ENCODE assay signal across 28 mouse cellular contexts in the genomic region with DNA sequence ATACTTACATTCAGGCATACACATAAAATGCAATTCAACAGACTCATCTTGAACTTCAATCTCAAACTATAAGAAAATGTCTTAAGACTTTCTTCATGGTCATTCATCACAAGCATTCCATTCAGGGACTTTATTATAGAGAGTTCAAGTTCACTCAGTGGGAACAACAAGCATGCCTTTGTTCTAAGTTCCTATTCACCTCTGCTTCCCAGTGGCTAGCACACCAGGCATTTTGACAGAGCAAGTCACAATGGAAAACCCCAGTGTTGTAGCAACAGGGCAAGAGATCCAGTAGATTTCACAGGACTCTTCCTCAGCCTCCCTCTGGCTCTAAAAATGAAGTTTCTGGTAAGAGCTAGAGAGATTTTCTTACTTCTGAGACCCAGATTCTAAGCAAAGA.
DNase-seq lines count a peak whose midpoint lies in the region; ATAC-seq and TF ChIP-seq lines count a peak whose summit lies in the region.
"Had no signal": no experiment of that assay in that cellular context is flagged by ENCODE, and none has a peak within 500 bp of the region (broad histone marks: within the 10 kb centered on the region; RNA-seq: fewer than 3 reads in every experiment).

No protein-coding gene starts in this region.

- no peak overlapping the region for H3K27ac ChIP-seq in midbrain, embryonic 11.5 days (ENCODE audit: low read depth, low read length)
- H3K27ac ChIP-seq in midbrain, postnatal 0 days (ENCODE audit: low read depth, low read length) = no peak overlapping the region
- H3K27ac ChIP-seq: embryonic facial prominence, embryonic 12.5 days; embryonic facial prominence, embryonic 15.5 days; forebrain, embryonic 15.5 days; heart, embryonic 15.5 days; hindbrain, embryonic 10.5 days; hindbrain, embryonic 13.5 days had no signal

- H3K9ac ChIP-seq in midbrain, embryonic 11.5 days (ENCODE audit: low read length) = no peak overlapping the region
- no peak overlapping the region for H3K9ac ChIP-seq in midbrain, postnatal 0 days (replicated peaks; ENCODE audit: low read length, poor library complexity, severe bottlenecking)
- H3K9ac ChIP-seq: embryonic facial prominence, embryonic 12.5 days; embryonic facial prominence, embryonic 15.5 days; forebrain, embryonic 15.5 days; heart, embryonic 12.5 days; heart, embryonic 15.5 days; hindbrain, embryonic 13.5 days had no signal

- TF ChIP-seq CTCF in midbrain, postnatal 0 days (IDR thresholded peaks at IDR 0.05) = no peak

- 0 out of 2 replicates have a peak, but pooled peaks have one; percentile 19 for ATAC-seq in midbrain, embryonic 11.5 days (ENCODE audit: low FRiP score)
- ATAC-seq in midbrain, postnatal 0 days (ENCODE audit: low FRiP score) = no peak
- ATAC-seq: CD4-positive, CD25-positive, alpha-beta regulatory T cell, adult 4 months; forebrain, embryonic 15.5 days; hindbrain, embryonic 16.5 days; Patski had no signal

- no peak overlapping the region for H3K4me3 ChIP-seq in midbrain, embryonic 11.5 days (ENCODE audit: low read depth, low read length)
- H3K4me3 ChIP-seq in midbrain, postnatal 0 days (ENCODE audit: low read depth, low read length) = no peak overlapping the region
- H3K4me3 ChIP-seq: embryonic facial prominence, embryonic 12.5 days; embryonic facial prominence, embryonic 15.5 days; erythroblast, embryonic 14.5 days; forebrain, embryonic 15.5 days; heart, embryonic 12.5 days; heart, embryonic 15.5 days; hindbrain, embryonic 10.5 days; hindbrain, embryonic 13.5 days had no signal

- H3K27me3 ChIP-seq in midbrain, embryonic 11.5 days (ENCODE audit: control insufficient read depth, insufficient read depth, low read length) = no peaks in the 10 kb centered on the region
- no peaks in the 10 kb centered on the region for H3K27me3 ChIP-seq in midbrain, postnatal 0 days (ENCODE audit: insufficient read depth, low read length)
- H3K27me3 ChIP-seq: embryonic facial prominence, embryonic 12.5 days; embryonic facial prominence, embryonic 15.5 days; forebrain, embryonic 15.5 days; heart, embryonic 12.5 days; heart, embryonic 15.5 days; hindbrain, embryonic 13.5 days; Patski had no signal

- intact Hi-C loops in left cerebral cortex, postnatal 14 days (cut with DNase I) = no loop called here

- DNase-seq in midbrain, embryonic 11.5 days (ENCODE audit: low spot score, missing footprints) = peak; percentile 76
- no peak for DNase-seq in midbrain, postnatal 0 days (ENCODE audit: low spot score)
- DNase-seq in Muller cell, postnatal 12 days (ENCODE audit: inconsistent ontology term) = peak; percentile 76
- peak; percentile 37 for DNase-seq in fibroblast of lung, adult 2 months (ENCODE audit: low read depth)
- peak; percentile 54 for DNase-seq in mesoderm, embryonic 11.5 days (ENCODE audit: low read depth, low spot score)
- no peak for DNase-seq in left cerebral cortex, postnatal 14 days (ENCODE audit: low spot score in 2 of 2)
- no peak for DNase-seq in lung, adult 18-20 months
- DNase-seq: adrenal gland, adult 2 months; adrenal gland, postnatal 14 days; cerebellum, adult 11 months; cerebellum, adult 2 months; cerebellum, adult 9-11 months; cerebellum, postnatal 25 days; gastrocnemius, postnatal 25 days; heart, adult 18-20 months; heart, postnatal 10 days; heart, postnatal 36 days had no signal

- no peak overlapping the region for H3K4me2 ChIP-seq in midbrain, embryonic 11.5 days
- no peak overlapping the region for H3K4me2 ChIP-seq in midbrain, postnatal 0 days (ENCODE audit: low read depth, low read length, poor library complexity, severe bottlenecking)
- H3K4me2 ChIP-seq: embryonic facial prominence, embryonic 12.5 days; embryonic facial prominence, embryonic 15.5 days; forebrain, embryonic 15.5 days; heart, embryonic 12.5 days; heart, embryonic 15.5 days; hindbrain, embryonic 13.5 days had no signal

- no peaks in the 10 kb centered on the region for H3K36me3 ChIP-seq in midbrain, embryonic 11.5 days (ENCODE audit: control insufficient read depth, insufficient read depth, low read length)
- H3K36me3 ChIP-seq in midbrain, postnatal 0 days (ENCODE audit: insufficient read depth, low read length) = no peaks in the 10 kb centered on the region
- H3K36me3 ChIP-seq: embryonic facial prominence, embryonic 12.5 days; embryonic facial prominence, embryonic 15.5 days; forebrain, embryonic 15.5 days; heart, embryonic 12.5 days; heart, embryonic 15.5 days; hindbrain, embryonic 10.5 days; hindbrain, embryonic 13.5 days had no signal

- H3K9me3 ChIP-seq in midbrain, embryonic 11.5 days (ENCODE audit: control insufficient read depth, low read length) = no peaks in the 10 kb centered on the region; the same call in 1 of the 2 replicates
- H3K9me3 ChIP-seq in midbrain, postnatal 0 days (ENCODE audit: low read length) = no peaks in the 10 kb centered on the region
- H3K9me3 ChIP-seq: embryonic facial prominence, embryonic 15.5 days; forebrain, embryonic 15.5 days; heart, embryonic 15.5 days; hindbrain, embryonic 13.5 days had no signal

- peaks cover 3% of the 10 kb centered on the region; the same call in 1 of the 2 replicates for H3K4me1 ChIP-seq in midbrain, embryonic 11.5 days (ENCODE audit: control insufficient read depth, insufficient read depth, low read length)
- H3K4me1 ChIP-seq in midbrain, postnatal 0 days (ENCODE audit: insufficient read depth, low read length) = no peaks in the 10 kb centered on the region
- H3K4me1 ChIP-seq: embryonic facial prominence, embryonic 12.5 days; embryonic facial prominence, embryonic 15.5 days; forebrain, embryonic 15.5 days; heart, embryonic 12.5 days; heart, embryonic 15.5 days; hindbrain, embryonic 10.5 days; hindbrain, embryonic 13.5 days had no signal

Comparison
In these comparisons a context has a peak if more than half of its experiments do, and no peak if none do; other contexts are left out.
1. DNase-seq: peak in midbrain, embryonic 11.5 days (single experiment), Muller cell, postnatal 12 days (single experiment), fibroblast of lung, adult 2 months (single experiment) and mesoderm, embryonic 11.5 days (single experiment); none in midbrain, postnatal 0 days (single experiment), left cerebral cortex, postnatal 14 days (0 of 2) and lung, adult 18-20 months (0 of 2).